Mouse (Mus musculus) intestine, embryonic 16.5 days (tissue): ENCODE results near the gene Pkp4. TPM values are rescaled to one million over a fixed set of nuclear protein-coding genes. Genes with fewer than 3 reads are reported as not detected.

ENCODE experiments used
- ATAC-seq: fragments of 200-750 bp; cut with Nextera tagmentation; 2 replicates; pipeline ENCODE4 v1.8.0; 2017; ENCODE audit warnings: moderate TSS enrichment, moderate library complexity
- H3K27ac ChIP-seq: fragments of 300-500 bp; sonication (generic); 2 replicates; pipeline ENCODE4 v1.5.1; 2014; ENCODE audit warnings: mild to moderate bottlenecking, low read length
- H3K27me3 ChIP-seq: fragments of 300-500 bp; sonication (generic); replicated peaks from 2 replicates; pipeline ENCODE4 v1.6.1; 2014; ENCODE audit warnings: low read length, control low read depth, mixed read lengths; ENCODE audit not compliant: control insufficient read depth, insufficient read depth
- H3K36me3 ChIP-seq: fragments of 300-500 bp; sonication (generic); 2 replicates; pipeline ENCODE4 v1.6.1; 2014; ENCODE audit warnings: low read length, control low read depth; ENCODE audit not compliant: control insufficient read depth, insufficient read depth
- H3K4me1 ChIP-seq: fragments of 300-500 bp; sonication (generic); 2 replicates; pipeline ENCODE4 v1.6.1; 2014; ENCODE audit warnings: low read length, control low read depth, mixed read lengths; ENCODE audit not compliant: control insufficient read depth, insufficient read depth
- H3K4me2 ChIP-seq: fragments of 300-500 bp; sonication (generic); 2 replicates; pipeline ENCODE4 v1.6.1; 2014; ENCODE audit warnings: low read depth, low read length, control low read depth
- H3K4me3 ChIP-seq: fragments of 300-500 bp; sonication (generic); 2 replicates; pipeline ENCODE4 v1.5.1; 2014; ENCODE audit warnings: mild to moderate bottlenecking, low read length
- H3K9ac ChIP-seq: fragments of 300-500 bp; sonication (generic); 2 replicates; pipeline ENCODE4 v1.6.1; 2014; ENCODE audit warnings: low read depth, low read length
- H3K9me3 ChIP-seq: fragments of 300-500 bp; sonication (generic); 2 replicates; pipeline ENCODE4 v1.6.1; 2016; ENCODE audit warnings: low read length, control low read depth; ENCODE audit not compliant: control insufficient read depth
- WGBS: fragments of 180-500 bp; shearing (Covaris S2); extraction: QIAGEN DNeasy Blood & Tissue Kit; methylation state at CpG from one replicate; pipeline ENCODE4 v1.1.7; 2014; 5-methylcytosine and 5-hydroxymethylcytosine counted together
- polyA plus RNA-seq: library from polyadenylated mRNA; unstranded; fragments of >200 nt; fragmentation: Nextera tagmentation; extraction: Ambion mirVana; gene quantifications from 2 replicates; pipeline ENCODE4 v1.2.1, GENCODE M21; 2015

Pkp4 gene
- polyA plus RNA-seq, 1 experiment from 2014 or later: 17.3 TPM

- Histone ChIP-seq H3K9me3 (0 out of 2 replicates have a peak, but pooled peaks cover 4% of the 10 kb centered on the region), H3K9ac (no peak overlapping the region), H3K4me1 (0 out of 2 replicates have a peak, but pooled peaks cover 4% of the 10 kb centered on the region), H3K36me3 (peaks cover 4% of the 10 kb centered on the region), H3K4me2 (no peak overlapping the region), H3K27me3 (no peaks in the 10 kb centered on the region), H3K4me3 (no peak overlapping the region), H3K27ac (no peak overlapping the region)
- WGBS: 95% methylated on average over 13 of the region's 13 CpGs
- ATAC-seq: no peak
These were observed 184.0 kb downstream of the Pkp4 start for GRCm38 (mm10) chr2:59344699-59345098.

- WGBS: 88% methylated on average over 11 of the region's 11 CpGs
- no peak overlapping the region for H3K4me3 ChIP-seq
- H3K36me3 ChIP-seq: peaks cover 4% of the 10 kb centered on the region
- H3K27ac ChIP-seq: no peak overlapping the region
- H3K27me3 ChIP-seq: no peaks in the 10 kb centered on the region
- H3K4me1 ChIP-seq: peaks cover 10% of the 10 kb centered on the region
- ATAC-seq: 0 out of 2 replicates have a peak, but pooled peaks have one; percentile 22
- 0 out of 2 replicates have a peak, but pooled peaks cover 4% of the 10 kb centered on the region for H3K9me3 ChIP-seq
- H3K9ac ChIP-seq: no peak overlapping the region
- H3K4me2 ChIP-seq: no peak overlapping the region
These were observed 184.6 kb downstream of the Pkp4 start for GRCm38 (mm10) chr2:59345141-59345839.

DNA sequence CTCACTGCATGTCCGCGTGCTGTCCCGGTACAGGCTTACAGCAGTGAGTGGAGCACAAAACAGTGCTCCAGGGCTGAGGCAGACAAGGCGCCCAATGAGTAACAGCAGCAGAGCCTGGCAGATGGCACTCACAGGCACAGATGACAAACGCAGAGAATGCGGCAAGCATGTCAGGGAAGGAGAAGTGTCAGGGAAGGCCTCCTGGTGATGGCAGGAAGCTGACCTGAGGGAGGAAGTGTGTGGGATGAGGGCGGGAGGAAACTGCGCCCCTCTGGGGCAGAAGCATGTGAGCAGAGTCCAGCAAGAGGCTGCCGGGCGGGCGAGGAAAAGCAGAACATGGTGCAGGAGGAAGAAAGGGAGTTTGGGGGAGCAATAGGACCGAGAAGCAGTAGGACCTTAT, 185.8 kb downstream of the Pkp4 start:
- no peaks in the 10 kb centered on the region for H3K27me3 ChIP-seq
- peaks cover 4% of the 10 kb centered on the region for H3K36me3 ChIP-seq
- H3K27ac ChIP-seq: no peak overlapping the region
- WGBS: 71% methylated on average over 12 of the region's 12 CpGs
- H3K9ac ChIP-seq: no peak overlapping the region
- H3K4me1 ChIP-seq: peaks cover 15% of the 10 kb centered on the region
- no peak for ATAC-seq
- 0 out of 2 replicates have a peak, but pooled peaks cover 4% of the 10 kb centered on the region for H3K9me3 ChIP-seq
- H3K4me2 ChIP-seq: no peak overlapping the region
- no peak overlapping the region for H3K4me3 ChIP-seq

DNA sequence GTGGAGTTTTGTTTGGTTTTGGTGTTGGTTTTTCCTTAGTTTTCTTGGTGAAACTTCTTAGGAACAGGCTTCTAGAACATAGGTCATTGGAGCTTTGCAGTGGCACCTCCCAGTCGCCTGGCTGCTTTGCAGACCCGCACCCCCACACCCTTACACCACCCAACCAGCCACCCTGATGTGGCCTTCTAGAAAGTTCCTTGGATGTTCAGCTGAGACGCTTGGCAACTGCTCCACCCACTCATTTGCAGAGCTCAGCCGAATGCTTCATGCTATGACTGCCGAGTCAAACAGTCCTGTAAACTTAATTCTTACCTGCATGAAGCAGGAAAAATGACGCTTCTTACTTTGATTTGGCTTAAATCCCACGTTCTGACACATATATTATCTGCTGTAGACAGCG, 187.9 kb downstream of the Pkp4 start:
- Histone ChIP-seq H3K27me3 (no peaks in the 10 kb centered on the region), H3K27ac (no peak overlapping the region), H3K4me3 (no peak overlapping the region), H3K4me1 (peaks cover 18% of the 10 kb centered on the region), H3K36me3 (peaks cover 11% of the 10 kb centered on the region), H3K4me2 (no peak overlapping the region), H3K9me3 (0 out of 2 replicates have a peak, but pooled peaks cover 4% of the 10 kb centered on the region), H3K9ac (no peak overlapping the region)
- ATAC-seq: no peak
- WGBS: 76% methylated on average over 8 of the region's 8 CpGs

DNA sequence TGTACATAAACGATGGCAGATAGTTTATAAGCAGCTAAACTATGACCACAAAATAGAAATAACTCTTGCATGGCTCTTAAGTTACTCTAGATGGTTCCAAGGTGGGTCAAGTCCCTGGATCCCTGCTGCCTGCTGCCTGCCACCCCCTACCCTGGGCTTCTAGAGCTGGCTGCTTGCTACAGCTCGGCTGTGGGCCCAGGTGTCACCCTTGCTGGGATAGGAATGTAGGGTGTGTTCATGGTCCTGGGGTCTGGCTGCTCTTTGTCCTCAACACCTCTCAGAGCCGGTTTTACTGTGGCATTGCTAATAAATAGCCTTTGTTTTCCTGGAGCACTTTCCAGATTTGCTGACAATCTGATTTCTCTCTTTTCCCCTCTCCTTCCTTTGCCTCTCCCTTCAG, 189.4 kb downstream of the Pkp4 start:
- Histone ChIP-seq H3K4me3 (no peak overlapping the region), H3K27ac (peak overlapping the region; percentile 51; the same call in 1 of the 2 replicates), H3K9me3 (no peaks in the 10 kb centered on the region), H3K36me3 (peaks cover 7% of the 10 kb centered on the region), H3K4me2 (no peak overlapping the region), H3K4me1 (peaks cover 18% of the 10 kb centered on the region), H3K27me3 (no peaks in the 10 kb centered on the region), H3K9ac (no peak overlapping the region)
- peak; percentile 71 for ATAC-seq
- WGBS: 56% methylated on average over 3 of the region's 3 CpGs

- Histone ChIP-seq H3K4me1 (peaks cover 18% of the 10 kb centered on the region), H3K9me3 (no peaks in the 10 kb centered on the region), H3K4me3 (no peak overlapping the region), H3K27ac (no peak overlapping the region), H3K4me2 (no peak overlapping the region), H3K36me3 (peaks cover 7% of the 10 kb centered on the region), H3K27me3 (no peaks in the 10 kb centered on the region), H3K9ac (no peak overlapping the region)
- ATAC-seq: peak; percentile 26; the same call in 1 of the 2 replicates
- 69% methylated on average over 16 of the region's 16 CpGs for WGBS
These were observed 190.9 kb downstream of the Pkp4 start for GRCm38 (mm10) chr2:59351303-59352099.

- WGBS: 53% methylated on average over 3 of the region's 3 CpGs
- H3K27me3 ChIP-seq: no peaks in the 10 kb centered on the region
- ATAC-seq: no peak
- H3K4me1 ChIP-seq: peaks cover 18% of the 10 kb centered on the region
- no peak overlapping the region for H3K4me2 ChIP-seq
- no peak overlapping the region for H3K4me3 ChIP-seq
- H3K9me3 ChIP-seq: no peaks in the 10 kb centered on the region
- H3K9ac ChIP-seq: no peak overlapping the region
- H3K36me3 ChIP-seq: peaks cover 7% of the 10 kb centered on the region; the same call in 1 of the 2 replicates
- H3K27ac ChIP-seq: no peak overlapping the region
These were observed 193.2 kb downstream of the Pkp4 start for GRCm38 (mm10) chr2:59353821-59354220.

- Histone ChIP-seq H3K9ac (no peak overlapping the region), H3K4me3 (no peak overlapping the region), H3K27me3 (no peaks in the 10 kb centered on the region), H3K4me1 (peaks cover 4% of the 10 kb centered on the region), H3K4me2 (no peak overlapping the region), H3K36me3 (peaks cover 7% of the 10 kb centered on the region; the same call in 1 of the 2 replicates), H3K27ac (no peak overlapping the region), H3K9me3 (no peaks in the 10 kb centered on the region)
- WGBS: 93% methylated on average over 5 of the region's 5 CpGs
- no peak for ATAC-seq
These were observed 195.1 kb downstream of the Pkp4 start for GRCm38 (mm10) chr2:59355531-59356289.
